Mouse (Mus musculus) lung, postnatal 0 days (tissue): Measurements from ENCODE around the gene Iqcc.

ENCODE experiments used
- CTCF ChIP-seq: IDR thresholded peaks from 2 replicates; pipeline ENCODE4 v1.5.1; 2016; ENCODE audit warnings: antibody characterized with exemption, mild to moderate bottlenecking
- EP300 ChIP-seq: IDR thresholded peaks from 2 replicates; pipeline ENCODE4 v1.6.1; 2016; ENCODE audit warnings: antibody characterized with exemption, mild to moderate bottlenecking, control low read depth

- TF ChIP-seq CTCF (no peak), EP300 (no peak)
Measured at GRCm38 (mm10) chr4:129586943-129587342, 32.0 kb downstream of the Iqcc start.
